ENCODE assay signal across 8 mouse cellular contexts in genomic region chr2:83759667-83760066, GRCm38 (mm10). TPM values are rescaled to one million over a fixed set of nuclear protein-coding genes. Genes with fewer than 3 reads are reported as not detected.
DNase-seq lines count a peak whose midpoint lies in the region; ATAC-seq and TF ChIP-seq lines count a peak whose summit lies in the region.

No protein-coding gene starts in this region.

- H3K4me2 ChIP-seq in forebrain, postnatal 0 days (ENCODE audit: low read depth): no peak overlapping the region
- 0 out of 2 replicates have a peak overlapping the region, but pooled peaks have one; percentile 2 for H3K4me2 ChIP-seq in intestine, embryonic 15.5 days (replicated peaks)
- peak overlapping the region; percentile 46 for H3K4me2 ChIP-seq in neural tube, embryonic 12.5 days (replicated peaks)

- no peak overlapping the region for H3K27ac ChIP-seq in forebrain, postnatal 0 days (ENCODE audit: low read depth, low read length)
- H3K27ac ChIP-seq in intestine, embryonic 15.5 days: peak overlapping the region; percentile 51; the same call in 1 of the 2 replicates
- 0 out of 2 replicates have a peak overlapping the region, but pooled peaks have one; percentile 17 for H3K27ac ChIP-seq in neural tube, embryonic 12.5 days

- no peak overlapping the region for H3K4me3 ChIP-seq in forebrain, postnatal 0 days (ENCODE audit: low read depth, low read length)
- no peak overlapping the region for H3K4me3 ChIP-seq in intestine, embryonic 15.5 days (replicated peaks)
- H3K4me3 ChIP-seq in neural tube, embryonic 12.5 days: no peak overlapping the region

- H3K9me3 ChIP-seq in forebrain, postnatal 0 days (ENCODE audit: low read length): no peaks in the 10 kb centered on the region
- no peaks in the 10 kb centered on the region for H3K9me3 ChIP-seq in intestine, embryonic 15.5 days
- H3K9me3 ChIP-seq in neural tube, embryonic 12.5 days: no peaks in the 10 kb centered on the region

- no peaks in the 10 kb centered on the region for H3K36me3 ChIP-seq in forebrain, postnatal 0 days (ENCODE audit: insufficient read depth)
- H3K36me3 ChIP-seq in intestine, embryonic 15.5 days: no peaks in the 10 kb centered on the region
- no peaks in the 10 kb centered on the region; the same call in 1 of the 2 replicates for H3K36me3 ChIP-seq in neural tube, embryonic 12.5 days

- H3K4me1 ChIP-seq in forebrain, postnatal 0 days (ENCODE audit: insufficient read depth): no peaks in the 10 kb centered on the region
- 0 out of 2 replicates have a peak, but pooled peaks cover 7% of the 10 kb centered on the region for H3K4me1 ChIP-seq in intestine, embryonic 15.5 days (replicated peaks)
- peaks cover 6% of the 10 kb centered on the region for H3K4me1 ChIP-seq in neural tube, embryonic 12.5 days

- DNase-seq in cerebellum, adult 9-10 months: peak; percentile 43
- DNase-seq in cerebellum, postnatal 25 days: no peak
- DNase-seq in forebrain, postnatal 0 days: peak; percentile 20
- DNase-seq in thymus, postnatal 0 days (ENCODE audit: low spot score): no peak
- DNase-seq in frontal cortex, postnatal 14 days (ENCODE audit: low spot score in 2 of 2): no peak
- no peak for DNase-seq in right cerebral cortex, postnatal 36 days (ENCODE audit: low spot score in 2 of 2)

- 29% methylated on average over 5 of the region's 5 CpGs for WGBS in forebrain, postnatal 0 days
- WGBS in intestine, embryonic 15.5 days: 48% methylated on average over 5 of the region's 5 CpGs
- 43% methylated on average over 5 of the region's 5 CpGs for WGBS in neural tube, embryonic 12.5 days

- no peak for TF ChIP-seq CTCF in forebrain, postnatal 0 days (IDR thresholded peaks at IDR 0.05; ENCODE audit: low read depth)

- no peaks in the 10 kb centered on the region for H3K27me3 ChIP-seq in forebrain, postnatal 0 days (ENCODE audit: insufficient read depth, low read length)
- no peaks in the 10 kb centered on the region for H3K27me3 ChIP-seq in intestine, embryonic 15.5 days (replicated peaks)
- H3K27me3 ChIP-seq in neural tube, embryonic 12.5 days (replicated peaks): no peaks in the 10 kb centered on the region

- peak; percentile 86 for ATAC-seq in forebrain, postnatal 0 days
- peak; percentile 89 for ATAC-seq in intestine, embryonic 15.5 days
- ATAC-seq in neural tube, embryonic 12.5 days (ENCODE audit: low FRiP score, low read depth): peak; percentile 87

- H3K9ac ChIP-seq in forebrain, postnatal 0 days: no peak overlapping the region
- H3K9ac ChIP-seq in intestine, embryonic 15.5 days: no peak overlapping the region
- no peak overlapping the region for H3K9ac ChIP-seq in neural tube, embryonic 12.5 days

RNA-seq across cellular contexts. Expression of gene Itgav, which starts 35.5 kb away (rescaled TPM):
- 17.2 and 27.7 TPM in 2 replicates for total RNA-seq in forebrain, postnatal 0 days (2014; rRNA removed)
- 17.6 and 22.6 TPM in 2 replicates for polyA plus RNA-seq in forebrain, postnatal 0 days (2015; fragmentation: Nextera tagmentation; extraction: Ambion mirVana)
- polyA plus RNA-seq in intestine, embryonic 15.5 days (2015; fragmentation: Nextera tagmentation; extraction: Ambion mirVana): 61.3 and 76.7 TPM in 2 replicates
- polyA plus RNA-seq in neural tube, embryonic 12.5 days (2016; fragmentation: Nextera tagmentation; extraction: Ambion mirVana): 46.0 and 47.1 TPM in 2 replicates
- polyA plus RNA-seq in thymus, postnatal 0 days (2015; fragmentation: Nextera tagmentation; extraction: Ambion mirVana): 43.3 and 54.9 TPM in 2 replicates

RNA-seq across cellular contexts. Expression of gene Fam171b, which starts 52.8 kb away (rescaled TPM):
- 116 and 118 TPM in 2 replicates for total RNA-seq in forebrain, postnatal 0 days (2014; rRNA removed)
- 82.7 and 98.9 TPM in 2 replicates for polyA plus RNA-seq in forebrain, postnatal 0 days (2015; fragmentation: Nextera tagmentation; extraction: Ambion mirVana)
- 8.9 and 9.3 TPM in 2 replicates for polyA plus RNA-seq in intestine, embryonic 15.5 days (2015; fragmentation: Nextera tagmentation; extraction: Ambion mirVana)
- polyA plus RNA-seq in neural tube, embryonic 12.5 days (2016; fragmentation: Nextera tagmentation; extraction: Ambion mirVana): 72.6 and 84.1 TPM in 2 replicates
- 0.60 and 0.94 TPM in 2 replicates for polyA plus RNA-seq in thymus, postnatal 0 days (2015; fragmentation: Nextera tagmentation; extraction: Ambion mirVana)

Comparison
In these comparisons a context has a peak if more than half of its experiments do, and no peak if none do; other contexts are left out.
1. DNase-seq: peak in cerebellum, adult 9-10 months (single experiment) and forebrain, postnatal 0 days (single experiment); none in cerebellum, postnatal 25 days (0 of 2), thymus, postnatal 0 days (single experiment), frontal cortex, postnatal 14 days (0 of 2) and right cerebral cortex, postnatal 36 days (0 of 2).
2. Peak in every context shown above with its lines, with median percentiles within 50 percentile points of each other: ATAC-seq.